Comparison of ENCODE assay signal across 10 mouse cellular contexts in genomic region chr14:124675142-124675653, GRCm38 (mm10). TPM values are rescaled to one million over a fixed set of nuclear protein-coding genes. Genes with fewer than 3 reads are reported as not detected.
DNase-seq lines count a peak whose midpoint lies in the region; ATAC-seq and TF ChIP-seq lines count a peak whose summit lies in the region.
"Had no signal": no experiment of that assay in that cellular context is flagged by ENCODE, and none has a peak within 500 bp of the region (broad histone marks: within the 10 kb centered on the region; RNA-seq: fewer than 3 reads in every experiment).

No protein-coding gene starts in this region.

- peaks cover 30% of the 10 kb centered on the region for H3K27me3 ChIP-seq in kidney, embryonic 16.5 days (ENCODE audit: insufficient read depth, low read length)
- no peaks in the 10 kb centered on the region; the same call in 1 of the 2 replicates for H3K27me3 ChIP-seq in kidney, adult 2 months (replicated peaks; ENCODE audit: control insufficient read depth, insufficient read depth, low read length)
- H3K27me3 ChIP-seq in heart, embryonic 14.5 days (ENCODE audit: control insufficient read depth, insufficient read depth, low read length): no peaks in the 10 kb centered on the region
- H3K27me3 ChIP-seq in midbrain, postnatal 0 days (ENCODE audit: insufficient read depth, low read length): no peaks in the 10 kb centered on the region

- WGBS in kidney, embryonic 16.5 days: under 1% methylated on average over 21 of the region's 21 CpGs
- 5% methylated on average over 21 of the region's 21 CpGs for WGBS in kidney, adult 2 months
- 3% methylated on average over 21 of the region's 21 CpGs for WGBS in heart, embryonic 14.5 days
- under 1% methylated on average over 21 of the region's 21 CpGs for WGBS in midbrain, postnatal 0 days

- peak overlapping the region; percentile 55 for H3K4me2 ChIP-seq in kidney, embryonic 16.5 days (replicated peaks; ENCODE audit: low read depth, low read length)
- H3K4me2 ChIP-seq in heart, embryonic 14.5 days (ENCODE audit: low read length): peak overlapping the region; percentile 71
- H3K4me2 ChIP-seq in midbrain, postnatal 0 days (ENCODE audit: low read depth, low read length, poor library complexity, severe bottlenecking): peak overlapping the region; percentile 86

- peak overlapping the region; percentile 37 for H3K4me3 ChIP-seq in kidney, embryonic 16.5 days (ENCODE audit: low read length)
- H3K4me3 ChIP-seq in kidney, adult 2 months (ENCODE audit: insufficient read depth, low read depth, low read length): no peak overlapping the region
- peak overlapping the region; percentile 47 to 51 for H3K4me3 ChIP-seq in heart, embryonic 14.5 days (ENCODE audit: control insufficient read depth in 1 of 2, insufficient read depth in 1 of 2, low read depth in 1 of 2, low read length in 2 of 2)
- peak overlapping the region; percentile 70 for H3K4me3 ChIP-seq in midbrain, postnatal 0 days (ENCODE audit: low read depth, low read length)

- no peak for TF ChIP-seq POLR2A in kidney, adult 2 months (IDR thresholded peaks at IDR 0.05; ENCODE audit: low read depth, low read length)

- H3K27ac ChIP-seq in kidney, embryonic 16.5 days (ENCODE audit: low read length): no peak overlapping the region
- H3K27ac ChIP-seq in kidney, adult 2 months (ENCODE audit: insufficient read depth, low read depth, low read length): no peak overlapping the region
- H3K27ac ChIP-seq in heart, embryonic 14.5 days (replicated peaks in 1 of 2; ENCODE audit: control insufficient read depth in 1 of 2, insufficient read depth in 1 of 2, low read depth in 2 of 2, low read length in 2 of 2): no peak overlapping the region
- H3K27ac ChIP-seq in midbrain, postnatal 0 days (ENCODE audit: low read depth, low read length): peak overlapping the region; percentile 77

- peaks cover 13% of the 10 kb centered on the region; the same call in 1 of the 2 replicates for H3K4me1 ChIP-seq in kidney, embryonic 16.5 days (ENCODE audit: insufficient read depth, low read length)
- H3K4me1 ChIP-seq in kidney, adult 2 months (ENCODE audit: control insufficient read depth, insufficient read depth, low read length): no peaks in the 10 kb centered on the region
- peaks cover 4 to 9% of the 10 kb centered on the region in 2 experiments; a peak in 2 of 4 replicates for H3K4me1 ChIP-seq in heart, embryonic 14.5 days (ENCODE audit: control insufficient read depth in 2 of 2, insufficient read depth in 2 of 2, low read length in 2 of 2)
- no peaks in the 10 kb centered on the region for H3K4me1 ChIP-seq in midbrain, postnatal 0 days (ENCODE audit: insufficient read depth, low read length)

- no peak overlapping the region for H3K9ac ChIP-seq in kidney, embryonic 16.5 days (replicated peaks; ENCODE audit: low read length)
- H3K9ac ChIP-seq in heart, embryonic 14.5 days (ENCODE audit: low read length): peak overlapping the region; percentile 63; the same call in 1 of the 2 replicates
- H3K9ac ChIP-seq in midbrain, postnatal 0 days (replicated peaks; ENCODE audit: low read length, poor library complexity, severe bottlenecking): peak overlapping the region; percentile 72

- no peaks in the 10 kb centered on the region for H3K36me3 ChIP-seq in kidney, embryonic 16.5 days (ENCODE audit: insufficient read depth, low read length)
- H3K36me3 ChIP-seq in kidney, adult 2 months (ENCODE audit: control insufficient read depth, insufficient read depth, low read length): no peaks in the 10 kb centered on the region
- H3K36me3 ChIP-seq in heart, embryonic 14.5 days (ENCODE audit: control insufficient read depth, insufficient read depth, low read length): no peaks in the 10 kb centered on the region
- no peaks in the 10 kb centered on the region for H3K36me3 ChIP-seq in midbrain, postnatal 0 days (ENCODE audit: insufficient read depth, low read length)

- TF ChIP-seq CTCF in kidney, adult 2 months (conservative IDR thresholded peaks at IDR 0.05; ENCODE audit: insufficient read depth, insufficient read length, low read depth, low read length): no peak
- peak; percentile 19; the same call in 1 of the 2 replicates for TF ChIP-seq CTCF in midbrain, postnatal 0 days (IDR thresholded peaks at IDR 0.05)

- peak; percentile 82 for ATAC-seq in kidney, embryonic 16.5 days (ENCODE audit: low FRiP score, low TSS enrichment)
- peak; percentile 35; the same call in 1 of the 2 replicates for ATAC-seq in heart, embryonic 14.5 days (ENCODE audit: insufficient number of reproducible peaks, insufficient read depth, low FRiP score, low read depth)
- ATAC-seq in midbrain, postnatal 0 days (ENCODE audit: low FRiP score): peak; percentile 35
- ATAC-seq: Patski had no signal

- H3K9me3 ChIP-seq in kidney, embryonic 16.5 days (ENCODE audit: low read length): no peaks in the 10 kb centered on the region
- H3K9me3 ChIP-seq in heart, embryonic 14.5 days (ENCODE audit: control insufficient read depth, low read length): no peaks in the 10 kb centered on the region
- H3K9me3 ChIP-seq in midbrain, postnatal 0 days (ENCODE audit: low read length): no peaks in the 10 kb centered on the region

- DNase-seq in kidney, adult 2 months: no peak
- DNase-seq in cerebellum, adult 9-10 months: peak; percentile 73
- peak; percentile 27 to 67 for DNase-seq in left cerebral cortex, adult 18-20 months (ENCODE audit: low spot score in 2 of 2)
- DNase-seq in midbrain, postnatal 0 days (ENCODE audit: low spot score): peak; percentile 31
- DNase-seq in thymus, postnatal 25 days: no peak
- DNase-seq in adipocyte (ENCODE audit: low spot score): no peak

RNA-seq across cellular contexts. Expression of gene Fgf14, which starts 1.7 kb away (rescaled TPM):
- 0.09 and 0.20 TPM in 2 replicates for polyA plus RNA-seq in kidney, embryonic 16.5 days (2015; fragmentation: Nextera tagmentation; extraction: Ambion mirVana)
- polyA plus RNA-seq in kidney, adult 2 months (2012; rRNA removed): 0.04 and 0.08 TPM in 2 replicates
- 2.3 and 2.5 TPM in 2 replicates for polyA plus RNA-seq in heart, embryonic 14.5 days (2014; fragmentation: Nextera tagmentation; extraction: Ambion mirVana)
- total RNA-seq in left cerebral cortex, adult 18-20 months (2021): 10 to 100 TPM; 53.5 to 54.5 TPM
- 48.3 and 49.1 TPM in 2 replicates for total RNA-seq in midbrain, postnatal 0 days (2014; rRNA removed)
- polyA plus RNA-seq in midbrain, postnatal 0 days (2015; fragmentation: Nextera tagmentation; extraction: Ambion mirVana): 33.6 and 35.2 TPM in 2 replicates
- total RNA-seq: hematopoietic stem cell, adult 5-6 weeks had no signal
- polyA plus RNA-seq: Patski had no signal

Comparison
In these comparisons a context has a peak if more than half of its experiments do, and no peak if none do; other contexts are left out.
1. DNase-seq: peak in cerebellum, adult 9-10 months (single experiment), left cerebral cortex, adult 18-20 months (2 of 2) and midbrain, postnatal 0 days (single experiment); none in kidney, adult 2 months (single experiment), thymus, postnatal 25 days (single experiment) and adipocyte (single experiment).
2. Peak in every context shown above with its lines, with median percentiles within 50 percentile points of each other: ATAC-seq and H3K4me2 ChIP-seq.